Mouse (Mus musculus) midbrain, postnatal 0 days (tissue): ENCODE measurements around the gene Rwdd2a. TPM values are rescaled to one million over a fixed set of nuclear protein-coding genes. Genes with fewer than 3 reads are reported as not detected.
A peak's percentile ranks its signal among the peaks of the same experiment; 100 is the strongest.

ENCODE experiments used
- ATAC-seq: fragments of 200-750 bp; cut with Nextera tagmentation; 2 replicates; pipeline ENCODE4 v1.8.0; 2017; ENCODE audit warnings: moderate number of reproducible peaks, mild to moderate bottlenecking, moderate TSS enrichment, moderate library complexity; ENCODE audit not compliant: low FRiP score
- DNase-seq: peaks from one replicate; pipeline ENCODE4 v3.0.0-alpha.2; 2015; ENCODE audit warnings: low spot score
- H3K27ac ChIP-seq: fragments of 300-500 bp; sonication (generic); 2 replicates; pipeline ENCODE4 v1.5.1; 2014; ENCODE audit warnings: low read depth, mild to moderate bottlenecking, low read length, mixed read lengths
- H3K27me3 ChIP-seq: fragments of 300-500 bp; sonication (generic); 2 replicates; pipeline ENCODE4 v1.6.1; 2014; ENCODE audit warnings: low read length, control low read depth, mixed read lengths; ENCODE audit not compliant: insufficient read depth
- H3K36me3 ChIP-seq: fragments of 300-500 bp; sonication (generic); 2 replicates; pipeline ENCODE4 v1.6.1; 2014; ENCODE audit warnings: low read length, control low read depth, mixed read lengths; ENCODE audit not compliant: insufficient read depth
- H3K4me1 ChIP-seq: fragments of 300-500 bp; sonication (generic); 2 replicates; pipeline ENCODE4 v1.6.1; 2014; ENCODE audit warnings: mild to moderate bottlenecking, control low read depth, antibody characterized with exemption, low read length, mixed read lengths; ENCODE audit not compliant: insufficient read depth
- H3K4me2 ChIP-seq: fragments of 300-500 bp; sonication (generic); 2 replicates; pipeline ENCODE4 v1.6.1; 2014; ENCODE audit warnings: low read depth, mild to moderate bottlenecking, low read length, mixed read lengths; ENCODE audit not compliant: poor library complexity, severe bottlenecking
- H3K4me3 ChIP-seq: fragments of 300-500 bp; sonication (generic); 2 replicates; pipeline ENCODE4 v1.5.1; 2014; ENCODE audit warnings: low read depth, mild to moderate bottlenecking, low read length, moderate library complexity
- H3K9ac ChIP-seq: fragments of 300-500 bp; sonication (generic); replicated peaks from 2 replicates; pipeline ENCODE4 v1.6.1; 2014; ENCODE audit warnings: mild to moderate bottlenecking, low read length, moderate library complexity, mixed read lengths; ENCODE audit not compliant: poor library complexity, severe bottlenecking
- H3K9me3 ChIP-seq: fragments of 300-500 bp; sonication (generic); 2 replicates; pipeline ENCODE4 v1.6.1; 2016; ENCODE audit warnings: low read length, control low read depth
- CTCF ChIP-seq: IDR thresholded peaks from 2 replicates; pipeline ENCODE4 v1.5.1; 2016; ENCODE audit warnings: antibody characterized with exemption, mild to moderate bottlenecking
- WGBS: fragments of 180-500 bp; shearing (Covaris S2); extraction: QIAGEN DNeasy Blood & Tissue Kit; methylation state at CpG from one replicate; pipeline ENCODE4 v1.1.7; 2014; 5-methylcytosine and 5-hydroxymethylcytosine counted together
- polyA plus RNA-seq: library from polyadenylated mRNA; unstranded; fragments of >200 nt; fragmentation: Nextera tagmentation; extraction: Ambion mirVana; gene quantifications from 2 replicates; pipeline ENCODE4 v1.2.1, GENCODE M21; 2015
- total RNA-seq: library from RNA; depleted of rRNA; stranded (reverse); fragments of >200 nt; gene quantifications from 2 replicates; pipeline ENCODE4 v1.2.3, GENCODE M21; 2014; rRNA removed

Rwdd2a gene
- total and polyA plus RNA-seq, 2 experiments from 2014 or later = 38.7 to 75.5 TPM

DNA sequence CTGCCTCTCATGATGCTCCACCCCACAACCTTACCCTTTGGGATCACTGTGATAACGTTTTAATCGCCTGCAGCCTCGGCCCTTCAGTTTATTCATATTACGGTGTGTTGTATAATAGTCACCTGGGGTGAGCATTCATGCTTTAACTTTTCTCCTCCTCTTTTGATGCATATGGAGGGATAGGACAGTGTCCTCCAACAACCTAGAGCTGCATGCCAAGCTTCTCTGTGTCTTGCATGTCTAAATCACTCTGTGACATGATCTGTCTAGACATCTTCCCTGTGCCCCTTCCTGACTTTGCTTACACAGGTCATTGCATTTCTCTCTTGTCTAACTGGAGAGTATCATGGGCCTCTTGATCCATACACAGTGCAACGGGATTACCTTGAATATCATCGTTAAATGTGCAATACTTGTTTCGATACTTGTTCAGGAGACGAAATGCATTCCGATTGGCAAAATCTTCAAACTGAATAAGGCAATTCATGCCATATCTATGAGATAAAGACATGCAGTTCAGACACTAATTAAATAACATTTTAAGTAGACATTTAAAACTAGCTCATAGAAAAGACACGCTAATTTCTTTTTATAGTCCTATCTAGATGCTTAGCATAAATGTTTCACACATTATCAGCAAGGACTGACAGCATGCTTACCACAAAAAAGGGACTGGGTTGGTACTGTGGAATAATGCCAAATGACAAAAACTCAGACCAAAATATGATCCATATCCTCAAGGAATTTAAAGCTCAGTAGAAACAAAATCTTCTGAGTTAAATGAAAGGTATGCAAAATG, 47.7 kb downstream of the Rwdd2a start:
- H3K4me3 ChIP-seq = no peak overlapping the region
- H3K9me3 ChIP-seq = no peaks in the 10 kb centered on the region
- ATAC-seq (no peak), DNase-seq (peak; percentile 44)
- H3K4me2 ChIP-seq = no peak overlapping the region
- H3K27me3 ChIP-seq = no peaks in the 10 kb centered on the region
- H3K36me3 ChIP-seq = no peaks in the 10 kb centered on the region
- no peak overlapping the region for H3K9ac ChIP-seq
- H3K27ac ChIP-seq = no peak overlapping the region
- TF ChIP-seq CTCF = no peak
- 55% methylated on average over 10 of the region's 10 CpGs for WGBS
- H3K4me1 ChIP-seq = 0 out of 2 replicates have a peak, but pooled peaks cover 2% of the 10 kb centered on the region

DNA sequence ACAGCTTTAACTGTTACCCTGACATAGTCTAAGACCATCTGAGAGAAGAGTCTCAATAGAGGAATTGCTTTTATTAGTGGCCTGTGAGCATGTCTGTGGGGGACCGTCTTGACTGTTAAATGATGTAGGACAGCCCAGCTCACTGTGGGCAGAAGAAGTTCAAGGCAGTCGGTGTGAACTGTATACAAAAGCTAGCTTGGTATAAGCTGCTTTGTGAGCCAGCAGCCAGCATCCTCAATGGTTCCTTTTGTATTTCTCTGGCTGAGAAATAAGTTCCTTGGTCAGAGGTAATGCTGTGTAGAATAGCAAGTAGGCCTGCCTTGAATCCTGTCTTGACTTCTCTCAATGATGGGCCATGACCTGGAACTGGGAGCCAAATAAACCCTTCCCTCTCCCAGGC, 50.3 kb downstream of the Rwdd2a start:
- no peak for TF ChIP-seq CTCF
- Histone ChIP-seq H3K4me1 (0 out of 2 replicates have a peak, but pooled peaks cover 2% of the 10 kb centered on the region), H3K9ac (no peak overlapping the region), H3K4me2 (no peak overlapping the region), H3K27me3 (no peaks in the 10 kb centered on the region), H3K4me3 (no peak overlapping the region), H3K9me3 (no peaks in the 10 kb centered on the region), H3K36me3 (no peaks in the 10 kb centered on the region), H3K27ac (no peak overlapping the region)
- 25% methylated on average over 2 of the region's 2 CpGs for WGBS
- ATAC-seq (peak; percentile 73; the same call in 1 of the 2 replicates), DNase-seq (peak; percentile 75)

DNA sequence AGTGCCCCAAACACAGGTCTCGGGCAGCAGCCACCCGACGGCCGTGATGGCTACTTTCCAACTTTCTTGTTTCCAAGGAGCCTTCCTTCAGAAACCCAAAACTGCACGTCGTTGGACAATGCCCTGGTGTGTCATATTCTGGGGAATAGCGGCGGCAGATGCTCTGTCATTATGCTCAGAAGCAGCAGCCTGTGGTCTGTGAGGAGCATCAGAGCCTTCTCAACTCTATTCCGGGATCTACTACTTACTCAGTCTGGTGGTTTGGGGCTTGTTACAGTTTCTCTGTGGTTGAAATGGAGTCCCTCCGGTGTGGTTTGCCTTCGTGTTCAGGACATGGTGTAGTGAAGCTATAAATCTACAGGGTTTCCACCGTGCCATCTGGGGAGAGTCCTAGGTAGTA, 52.2 kb downstream of the Rwdd2a start:
- WGBS = 72% methylated on average over 12 of the region's 12 CpGs
- ATAC-seq = no peak
- no peak overlapping the region for H3K27ac ChIP-seq

More for the DNA sequence above, 52.2 kb downstream of the Rwdd2a start:
- Histone ChIP-seq H3K9me3 (no peaks in the 10 kb centered on the region), H3K27me3 (no peaks in the 10 kb centered on the region), H3K4me3 (no peak overlapping the region), H3K4me1 (0 out of 2 replicates have a peak, but pooled peaks cover 2% of the 10 kb centered on the region), H3K9ac (no peak overlapping the region), H3K36me3 (no peaks in the 10 kb centered on the region), H3K4me2 (no peak overlapping the region)
- TF ChIP-seq CTCF = no peak
- peak; percentile 44 for DNase-seq

Other genes with a start within 250 kb of the Rwdd2a start
- gene Ube2cbp, start 107.0 kb upstream of the Rwdd2a start, total RNA-seq = 8.4 and 10.3 TPM in 2 replicates
- 7.2 and 7.7 TPM in 2 replicates for gene Ube2cbp, start 107.0 kb upstream of the Rwdd2a start, polyA plus RNA-seq
- 57.0 and 85.1 TPM in 2 replicates for gene Dop1a, start 104.8 kb upstream of the Rwdd2a start, total RNA-seq
- 21.3 and 25.8 TPM in 2 replicates for gene Dop1a, start 104.8 kb upstream of the Rwdd2a start, polyA plus RNA-seq
- 19.3 and 20.9 TPM in 2 replicates for gene Pgm3, start 149 bp upstream of the Rwdd2a start, total RNA-seq
- gene Pgm3, start 149 bp upstream of the Rwdd2a start, polyA plus RNA-seq = 25.1 and 25.5 TPM in 2 replicates
- 37.0 and 41.6 TPM in 2 replicates for gene Me1, start 124.0 kb downstream of the Rwdd2a start, total RNA-seq
- gene Me1, start 124.0 kb downstream of the Rwdd2a start, polyA plus RNA-seq = 62.8 and 64.7 TPM in 2 replicates
- 7.5 and 8.0 TPM in 2 replicates for gene Prss35, start 171.7 kb downstream of the Rwdd2a start, total RNA-seq
- 5.2 and 6.8 TPM in 2 replicates for gene Prss35, start 171.7 kb downstream of the Rwdd2a start, polyA plus RNA-seq